Mouse (Mus musculus) megakaryocyte-erythroid progenitor cell, adult 5-6 weeks (primary cell): Measurements from ENCODE around the gene Spz1. TPM values are rescaled to one million over a fixed set of nuclear protein-coding genes. Genes with fewer than 3 reads are reported as not detected.
"Not testable (repeated sequence)": the region's sequence is repeated elsewhere in the genome, so short reads cannot be mapped to it uniquely, and the experiment has no call there.

ENCODE experiments used
- ATAC-seq: replicated peaks from 2 replicates; pipeline ENCODE4 v1.8.0; 2016; ENCODE audit warnings: mild to moderate bottlenecking, inconsistent platforms; ENCODE audit not compliant: severe bottlenecking, poor library complexity, low FRiP score, low TSS enrichment
- total RNA-seq, 2 experiments: library from RNA; stranded (forward) in 1 of 2; stranded (reverse) in 1 of 2; fragments of 200-1000, 215-1000 nt in 1 of 2; fragments of >200 nt in 1 of 2; fragmentation: Nextera tagmentation in 1 of 2; gene quantifications; 2 replicates each; pipeline ENCODE4 v1.2.3; 2014 to 2017

The Spz1 gene
- total RNA-seq (2014; fragmentation: Nextera tagmentation) (not detected in 2 replicates), total RNA-seq (2017) (not detected in 2 replicates)

- ATAC-seq, result no peak
These were observed at the start of gene Spz1 for GRCm38 (mm10) chr13:92576072-92576471. Gene Spz1 (minus strand): TSS chr13:92576172.

GRCm38 (mm10) chr13:92616459-92616858 is 40.5 kb upstream of the Spz1 start:
- no peak for ATAC-seq

GRCm38 (mm10) chr13:92615201-92615600 is 39.2 kb upstream of the Spz1 start:
- no peak for ATAC-seq

GRCm38 (mm10) chr13:92613094-92613493 is 37.1 kb upstream of the Spz1 start:
- ATAC-seq, result no peak

GRCm38 (mm10) chr13:92611917-92612316 is 35.9 kb upstream of the Spz1 start:
- no peak for ATAC-seq

GRCm38 (mm10) chr13:92611254-92611784 is 35.3 kb upstream of the Spz1 start:
- peak; percentile 4; the same call in 1 of the 2 replicates for ATAC-seq

GRCm38 (mm10) chr13:92610311-92611221 is 34.6 kb upstream of the Spz1 start, which contains the start of gene Serinc5:
Gene Serinc5 (plus strand): TSS chr13:92611091.
- ATAC-seq, result peak; percentile 91

GRCm38 (mm10) chr13:92609486-92610310 is 33.7 kb upstream of the Spz1 start:
- peak; percentile 64 for ATAC-seq

- not testable (repeated sequence) for ATAC-seq
These were observed 29.3 kb upstream of the Spz1 start for GRCm38 (mm10) chr13:92605306-92605705.

- peak; percentile 59 for ATAC-seq
These were observed 19.5 kb upstream of the Spz1 start for GRCm38 (mm10) chr13:92595424-92595823.

GRCm38 (mm10) chr13:92594907-92595306 is 18.9 kb upstream of the Spz1 start:
- no peak for ATAC-seq

- no peak for ATAC-seq
These were observed 18.5 kb upstream of the Spz1 start for GRCm38 (mm10) chr13:92594481-92594880.

- no peak for ATAC-seq
These were observed 17.9 kb upstream of the Spz1 start for GRCm38 (mm10) chr13:92593731-92594396.

GRCm38 (mm10) chr13:92592786-92593635 is 17.0 kb upstream of the Spz1 start:
- peak; percentile 86 for ATAC-seq

- ATAC-seq, result 0 out of 2 replicates have a peak, but pooled peaks have one; percentile 3
These were observed 16.4 kb upstream of the Spz1 start for GRCm38 (mm10) chr13:92592268-92592785.

GRCm38 (mm10) chr13:92591225-92591624 is 15.3 kb upstream of the Spz1 start:
- no peak for ATAC-seq

GRCm38 (mm10) chr13:92589255-92589654 is 13.3 kb upstream of the Spz1 start:
- no peak for ATAC-seq

- ATAC-seq, result no peak
These were observed 12.7 kb upstream of the Spz1 start for GRCm38 (mm10) chr13:92588704-92589103.
